Mouse (Mus musculus): ENCODE results near the gene Cfap45.

The Cfap45 gene

DNA sequence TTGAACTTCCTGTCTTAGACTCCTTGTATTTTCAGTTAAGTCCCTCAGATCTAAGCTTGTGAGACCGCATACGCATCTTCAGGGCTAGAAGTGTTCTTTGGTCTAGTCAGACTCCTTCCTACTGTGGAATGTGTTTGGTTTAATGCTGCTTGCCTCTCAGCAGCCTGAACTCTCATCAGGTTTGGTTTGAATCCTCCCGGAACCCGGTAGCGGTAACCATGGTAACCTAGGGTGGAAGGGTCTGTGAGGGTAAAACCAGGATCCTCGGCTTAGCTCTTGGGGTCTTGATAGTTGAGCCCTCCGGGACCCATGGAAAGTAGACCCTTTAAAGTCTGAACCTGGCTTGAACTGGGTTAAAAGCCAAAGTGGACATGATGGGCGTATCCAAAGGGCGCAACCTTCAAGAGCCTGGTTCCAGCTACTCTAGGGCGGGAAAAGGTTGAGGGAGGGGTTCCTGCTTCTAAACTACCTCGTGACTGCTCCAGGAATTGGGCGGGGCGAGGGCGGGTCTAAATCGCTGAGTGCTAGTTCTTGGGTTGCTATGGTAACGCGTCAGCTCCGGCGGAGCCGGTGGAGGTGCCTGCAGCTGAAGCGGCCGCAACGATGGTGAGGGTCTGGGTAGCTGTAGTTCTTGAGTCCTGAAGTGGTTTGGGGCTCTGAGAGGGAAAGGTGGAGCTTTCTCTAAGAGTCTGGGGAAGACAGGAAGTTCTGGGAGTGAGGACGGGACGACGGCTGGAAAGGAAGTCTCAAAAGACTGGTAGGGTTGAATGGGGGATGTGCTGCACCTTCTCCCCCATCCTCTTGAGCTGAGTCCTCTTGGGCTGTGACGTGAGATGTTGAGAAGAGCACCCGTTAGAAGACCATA lies at the start of gene Cfap45:
TSS of gene Cfap45 (plus strand) at position 226 of the 865 bp plus-strand sequence.
- peak; percentile 70 to 77 for DNase-seq

DNA sequence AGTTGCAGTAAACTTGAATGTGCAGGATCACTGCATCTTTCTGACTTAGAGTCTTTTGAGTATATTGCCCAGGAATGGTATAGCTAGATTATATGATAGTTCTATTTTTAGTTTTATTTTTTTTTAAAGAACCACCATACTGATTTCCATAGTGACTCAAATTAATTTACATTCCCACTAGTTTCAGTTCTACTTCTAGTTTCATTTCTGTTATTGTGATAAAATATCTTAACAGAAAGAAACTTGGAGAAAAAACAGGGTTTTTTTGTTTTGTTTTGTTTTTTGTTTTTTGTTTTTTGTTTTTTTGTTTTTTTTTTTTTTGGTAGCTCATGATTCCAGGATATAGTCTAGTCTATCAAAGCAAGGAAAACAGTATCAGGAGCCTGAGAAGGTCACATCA lies 47.7 kb upstream of the Cfap45 start:
- DNase-seq: no peak

DNA sequence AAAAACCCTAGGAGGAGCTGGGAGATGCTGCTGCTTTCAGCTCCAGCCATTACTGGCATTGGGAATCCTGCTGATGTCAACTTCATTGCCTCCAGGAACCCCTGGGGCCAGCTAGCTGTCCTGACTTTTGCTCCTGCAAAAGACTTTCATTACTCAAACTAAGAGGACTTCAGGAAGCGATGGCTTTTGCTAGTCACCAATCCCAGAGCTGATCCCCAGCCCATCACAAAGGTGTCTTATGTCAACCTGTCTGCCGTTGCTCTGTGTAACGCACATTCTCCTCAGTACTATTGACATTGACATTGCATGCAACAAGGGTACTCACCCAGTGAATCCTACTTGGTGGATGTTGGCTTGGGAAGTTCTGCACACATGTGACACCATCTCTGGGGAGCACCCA lies 46.4 kb upstream of the Cfap45 start:
- no peak for DNase-seq

DNA sequence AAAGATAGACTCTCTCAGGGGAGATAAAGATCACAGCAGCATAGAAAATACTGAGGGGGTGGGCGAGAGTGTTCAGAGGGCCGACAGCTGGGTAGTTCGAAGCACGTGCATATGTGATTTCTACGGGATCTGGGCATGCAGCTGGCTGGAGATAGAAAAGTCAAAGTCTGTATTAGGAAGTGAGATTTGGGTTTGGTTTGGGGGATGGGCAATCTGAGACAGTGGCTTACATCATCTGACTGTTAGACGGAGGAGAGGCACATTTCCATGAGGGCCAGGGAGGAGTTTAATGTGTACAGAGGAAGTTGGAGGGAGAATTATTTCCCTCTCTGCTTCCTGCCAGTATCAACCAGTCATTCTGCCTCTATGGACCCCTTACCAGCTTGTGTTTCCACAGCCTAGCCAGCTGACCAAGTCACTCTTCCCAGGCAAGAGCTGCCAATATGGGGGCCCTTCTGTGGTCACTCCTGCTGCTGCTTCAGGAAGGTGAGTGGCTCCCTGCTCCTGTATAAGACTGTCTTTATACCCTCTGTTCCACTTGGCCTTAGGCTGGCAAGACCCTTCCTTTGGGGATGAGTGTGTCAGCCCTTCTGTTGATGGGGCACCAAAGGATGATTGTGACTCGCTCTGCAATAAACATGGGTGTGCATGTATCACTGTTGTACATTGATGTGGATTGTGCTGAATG lies 45.4 kb upstream of the Cfap45 start, which contains the start of gene Slamf9:
TSS of gene Slamf9 (plus strand) at position 305 of the 688 bp plus-strand sequence.
- no peak for DNase-seq

DNA sequence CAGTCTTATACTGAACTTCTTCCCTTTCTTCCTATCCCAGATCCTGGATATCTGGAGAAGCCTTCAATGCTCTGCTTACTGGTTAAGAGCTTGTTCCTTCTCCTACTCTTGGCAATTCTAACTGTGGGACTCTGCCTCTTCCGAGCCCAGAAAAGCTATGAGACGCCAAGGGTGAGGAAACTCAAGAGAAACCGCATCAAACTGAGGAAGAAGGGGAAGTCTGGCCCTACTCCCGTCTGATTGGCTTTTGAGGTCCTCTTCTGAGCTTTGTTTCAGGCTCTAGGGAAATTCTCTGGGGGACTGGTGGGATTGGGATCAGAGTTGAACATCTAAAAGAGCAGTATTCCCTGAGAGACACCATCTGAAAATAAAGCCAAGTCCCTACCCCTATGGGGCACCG lies 42.6 kb upstream of the Cfap45 start:
- no peak for DNase-seq

DNA sequence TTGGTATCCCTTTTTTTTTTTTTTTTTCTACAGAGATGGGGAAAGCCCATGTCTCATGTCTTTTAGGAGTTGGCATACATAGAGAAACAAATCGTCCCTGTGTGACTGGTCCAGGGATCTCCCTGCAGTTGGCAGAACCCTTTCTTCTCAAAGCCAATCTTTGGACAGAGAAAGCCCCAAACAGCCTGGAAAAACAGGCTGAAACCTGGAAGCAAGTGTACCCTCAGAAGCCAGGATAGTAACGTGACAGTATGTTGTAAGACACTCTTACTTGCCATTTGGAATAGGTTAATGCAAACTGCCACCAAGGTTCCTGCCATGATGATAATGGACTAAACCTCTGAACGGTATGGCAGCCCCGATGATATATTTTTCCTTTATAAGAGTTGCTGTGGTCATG lies 40.2 kb upstream of the Cfap45 start:
- no peak for DNase-seq

DNA sequence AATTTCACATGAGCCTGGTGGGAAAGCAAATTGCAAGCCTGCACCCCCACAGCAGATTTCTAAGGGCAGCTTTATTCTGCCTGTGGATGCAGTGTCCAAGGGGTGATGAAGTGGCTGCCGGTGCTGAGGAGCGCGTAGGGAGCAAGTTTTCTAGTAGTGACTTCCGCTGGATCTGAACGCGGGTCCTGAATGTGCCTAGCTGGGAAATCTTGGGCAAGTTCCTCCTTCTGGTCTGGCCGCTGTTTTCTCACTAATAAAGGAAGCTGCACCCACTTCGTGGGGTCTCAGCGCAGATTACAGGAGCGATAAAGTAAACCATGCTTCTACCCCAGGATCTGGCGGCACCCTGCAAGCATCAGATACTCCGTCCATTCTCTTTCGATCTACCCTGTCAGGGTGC lies 39.5 kb upstream of the Cfap45 start:
- DNase-seq: no peak

DNA sequence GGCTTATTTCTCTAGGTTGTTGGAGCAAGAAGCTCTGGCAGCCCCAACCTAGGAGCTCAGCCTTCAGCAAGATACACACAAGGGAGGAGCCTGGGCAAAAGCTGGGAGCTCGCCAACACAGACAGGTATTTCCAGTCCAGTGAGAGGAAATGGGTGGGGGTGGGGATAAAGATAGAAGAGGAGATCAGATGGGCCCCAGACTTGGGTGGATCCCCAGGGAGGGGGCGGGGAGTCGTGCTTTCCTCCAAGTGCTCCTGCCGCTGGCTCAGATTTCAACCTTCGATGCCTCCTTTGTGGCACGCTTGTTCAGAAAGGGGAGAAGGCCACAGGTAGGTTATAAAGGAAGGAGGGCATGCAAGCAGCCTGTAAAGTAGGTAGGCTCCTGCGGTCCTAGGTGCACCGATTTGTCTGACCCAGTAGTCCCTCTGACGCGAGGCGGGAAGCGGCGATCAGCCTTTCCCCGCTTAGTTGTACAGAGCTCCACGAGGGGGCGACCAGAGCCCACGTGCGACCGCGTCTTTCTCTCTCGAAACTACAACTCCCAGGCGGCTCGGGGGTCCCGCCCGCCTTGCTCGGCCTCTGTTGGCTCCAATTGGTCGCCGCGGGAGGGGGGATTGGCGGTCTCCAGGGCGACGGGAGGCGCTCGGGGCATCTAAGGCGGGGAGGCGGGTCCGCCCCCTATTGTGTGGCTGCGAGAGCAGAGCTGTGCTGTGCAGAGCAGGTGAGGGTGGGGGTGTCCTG lies 38.9 kb upstream of the Cfap45 start, which contains the start of gene Igsf9:
TSS of gene Igsf9 (plus strand) at position 249 of the 741 bp plus-strand sequence.
- DNase-seq: peak; percentile 95 to 96

DNA sequence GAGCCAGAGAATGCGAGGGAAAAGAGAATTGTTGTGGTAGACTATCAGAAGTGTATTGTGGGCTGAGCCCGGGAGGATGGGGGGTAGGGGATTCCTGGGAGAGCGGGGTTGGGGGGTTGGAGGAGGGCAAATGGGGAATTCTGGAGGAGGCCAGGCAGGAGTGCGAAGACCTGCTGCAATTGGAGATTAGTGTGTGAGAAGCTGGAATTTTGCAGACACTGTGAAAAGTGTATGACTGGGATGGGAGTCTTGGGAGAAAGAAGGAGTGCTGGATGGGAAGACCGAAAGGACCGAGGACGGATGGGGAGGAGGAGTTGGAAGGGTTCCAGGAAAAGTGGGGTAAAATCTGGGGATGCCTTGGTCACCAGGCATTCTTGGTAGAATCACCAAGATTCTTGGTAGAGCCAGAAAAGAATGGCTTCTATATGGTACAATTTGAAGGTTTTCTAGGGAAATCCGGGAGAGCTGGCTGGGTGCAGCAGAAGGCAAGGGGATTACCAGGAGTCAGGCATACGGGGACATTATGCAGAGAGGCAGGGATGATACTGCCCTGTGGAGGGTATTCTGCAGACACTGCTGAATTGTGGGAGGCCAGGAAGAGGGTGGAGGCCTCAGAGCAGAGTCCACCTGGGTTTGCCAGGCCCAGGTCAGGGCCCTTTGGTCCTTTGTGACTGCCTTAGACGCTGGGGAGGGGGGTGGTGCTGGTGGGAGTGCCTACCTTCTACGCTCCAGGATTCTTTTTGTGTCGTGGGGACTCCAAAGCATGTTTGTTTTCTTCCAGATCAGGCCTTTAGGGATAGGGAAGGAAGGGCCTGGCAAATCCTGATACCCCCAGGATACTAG lies 37.9 kb upstream of the Cfap45 start:
- DNase-seq: no peak

DNA sequence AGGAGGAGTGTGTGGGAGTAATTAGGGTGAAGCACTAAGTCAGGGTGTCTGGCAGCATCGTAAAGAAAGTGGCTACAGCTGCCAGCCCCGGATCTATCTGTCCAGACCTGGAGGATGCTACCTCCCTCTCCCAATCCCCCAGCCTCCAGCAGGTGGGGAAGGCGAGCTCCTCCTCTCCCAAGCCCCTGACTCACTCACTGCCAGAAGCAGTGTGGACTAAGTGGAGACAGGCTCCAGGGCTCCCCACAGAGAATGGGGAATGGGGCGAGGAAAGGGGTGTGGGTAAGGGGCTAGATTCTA lies 37.3 kb upstream of the Cfap45 start:
- DNase-seq: no peak

DNA sequence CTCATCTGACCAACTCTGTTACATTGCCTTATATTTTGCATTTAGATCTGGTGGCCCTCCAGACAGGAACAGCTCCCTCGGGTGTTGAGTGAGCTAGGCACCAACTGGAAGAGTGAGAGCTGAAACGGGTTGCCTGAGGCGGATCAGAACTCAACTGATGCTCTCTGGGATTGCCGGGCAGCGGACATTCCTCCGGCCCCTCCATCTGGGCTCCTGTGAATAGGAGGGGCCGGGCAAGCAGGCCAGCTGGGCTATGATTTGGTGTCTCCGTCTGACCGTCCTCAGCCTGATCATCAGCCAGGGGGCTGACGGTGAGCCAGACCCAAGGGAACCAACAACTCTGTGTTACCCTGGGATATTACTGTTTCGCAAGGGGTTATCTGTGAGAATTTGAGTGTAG lies 36.4 kb upstream of the Cfap45 start:
- DNase-seq: no peak

DNA sequence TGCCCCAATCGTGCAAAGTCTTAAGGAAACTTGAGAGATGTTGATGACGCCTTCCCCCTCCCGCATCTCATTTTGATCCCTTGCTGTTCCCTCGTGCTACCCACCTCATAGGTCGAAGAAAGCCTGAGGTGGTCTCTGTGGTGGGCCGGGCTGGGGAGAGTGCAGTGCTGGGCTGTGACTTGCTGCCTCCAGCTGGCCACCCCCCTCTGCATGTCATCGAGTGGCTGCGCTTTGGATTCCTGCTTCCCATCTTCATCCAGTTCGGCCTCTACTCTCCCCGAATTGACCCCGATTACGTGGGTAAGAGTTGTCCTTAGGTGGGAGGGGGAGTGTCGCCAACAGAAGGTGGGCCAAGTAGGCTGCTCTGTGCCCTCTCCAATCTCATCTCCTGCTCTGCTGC lies 35.9 kb upstream of the Cfap45 start:
- DNase-seq: no peak

DNA sequence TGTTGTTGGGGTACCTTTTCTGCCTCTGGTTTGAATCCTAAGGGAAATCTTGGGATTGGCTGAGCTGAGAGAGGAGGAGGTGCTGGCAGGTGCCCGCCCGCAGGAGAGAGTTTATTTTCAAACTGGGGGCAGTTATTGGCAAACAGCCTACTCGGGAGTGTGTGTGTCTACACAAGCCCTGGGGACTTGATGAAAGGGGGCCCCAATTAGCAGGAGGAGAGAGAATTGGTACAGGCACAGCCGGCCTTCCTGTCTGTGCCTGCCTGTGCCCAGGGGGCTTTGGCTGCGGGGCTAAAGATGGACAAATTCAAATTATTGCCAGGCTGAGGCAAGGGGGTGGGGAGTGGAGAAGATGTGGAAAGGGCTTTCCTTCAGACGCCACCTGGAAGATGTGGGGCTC lies 34.8 kb upstream of the Cfap45 start:
- DNase-seq: no peak

DNA sequence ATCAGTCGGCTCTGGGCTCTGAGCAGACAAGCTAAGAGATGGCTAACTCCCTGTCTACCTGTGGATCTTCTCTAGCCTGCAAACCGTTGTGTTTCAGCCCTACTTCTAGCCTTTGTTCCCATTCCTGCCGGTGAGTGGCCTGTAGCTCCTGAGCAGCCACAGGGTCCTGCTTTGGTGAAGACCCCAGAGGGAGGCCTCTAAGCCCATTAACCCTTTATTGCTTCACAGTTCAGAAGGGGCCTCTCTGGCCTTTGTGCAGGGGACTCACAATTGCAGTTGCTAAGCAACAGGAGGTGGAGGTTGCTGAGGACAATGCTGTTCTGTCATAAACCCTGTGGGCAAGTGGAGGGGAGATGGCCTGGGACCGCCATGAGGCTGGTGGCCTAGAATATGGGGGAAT lies 34.4 kb upstream of the Cfap45 start:
- DNase-seq: no peak

DNA sequence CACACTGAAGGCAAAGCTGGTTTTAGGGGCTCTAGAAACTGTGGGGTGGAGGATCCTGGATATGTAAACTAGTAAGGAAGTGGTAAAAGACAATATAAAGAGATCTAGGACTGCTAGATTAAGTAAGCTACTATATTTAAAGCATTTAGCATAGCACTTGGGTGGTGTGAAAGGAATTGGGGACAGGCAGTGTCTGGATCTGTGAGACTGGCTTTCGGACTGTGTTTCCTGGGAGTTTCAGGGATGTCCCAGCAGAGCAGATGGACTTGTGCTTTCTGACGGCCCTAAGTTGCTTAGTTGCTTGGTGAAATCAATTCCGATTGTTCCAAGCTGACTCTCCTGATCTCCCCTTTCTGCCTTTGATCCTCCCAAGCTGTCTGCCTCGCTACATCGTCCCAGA lies 34.0 kb upstream of the Cfap45 start:
- DNase-seq: no peak

DNA sequence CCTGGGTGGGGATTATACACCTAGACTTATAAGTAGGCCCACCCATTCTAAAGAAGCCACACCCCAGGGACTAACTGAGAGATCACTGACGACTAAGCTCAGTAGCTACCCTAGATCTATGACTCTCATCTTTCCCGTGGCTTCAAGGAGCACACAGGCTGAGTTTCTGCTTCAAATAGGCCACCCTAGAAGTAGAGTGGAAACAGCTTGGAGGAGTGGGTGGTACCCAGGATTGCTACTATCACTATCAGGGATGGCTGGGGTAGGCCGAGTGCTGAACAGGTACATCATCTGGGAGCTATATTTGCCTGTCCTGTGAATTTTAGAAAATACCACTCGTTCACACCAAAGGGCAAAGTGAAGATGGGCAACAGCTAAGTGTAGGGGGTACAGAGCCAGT lies 32.7 kb upstream of the Cfap45 start:
- no peak for DNase-seq

DNA sequence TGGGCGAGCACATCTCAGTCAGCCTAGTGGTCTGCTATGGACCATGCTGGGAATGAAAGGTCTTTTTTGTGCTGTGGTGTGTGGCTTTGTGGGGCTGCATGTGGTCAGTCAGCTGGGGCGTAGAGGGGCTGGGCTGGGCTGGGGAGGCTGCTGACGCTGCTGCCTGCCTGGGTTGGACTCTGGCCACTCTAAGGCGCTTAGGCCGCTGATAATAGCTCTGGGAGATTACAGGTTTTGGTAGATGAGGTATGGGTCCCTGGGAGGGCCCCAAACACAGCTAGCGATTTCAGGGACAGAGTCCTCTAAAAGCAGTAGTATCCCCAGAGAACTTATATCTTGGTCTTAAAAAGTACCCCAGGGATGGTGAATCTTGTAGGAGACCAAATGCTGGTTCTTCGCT lies 31.8 kb upstream of the Cfap45 start:
- no peak for DNase-seq

DNA sequence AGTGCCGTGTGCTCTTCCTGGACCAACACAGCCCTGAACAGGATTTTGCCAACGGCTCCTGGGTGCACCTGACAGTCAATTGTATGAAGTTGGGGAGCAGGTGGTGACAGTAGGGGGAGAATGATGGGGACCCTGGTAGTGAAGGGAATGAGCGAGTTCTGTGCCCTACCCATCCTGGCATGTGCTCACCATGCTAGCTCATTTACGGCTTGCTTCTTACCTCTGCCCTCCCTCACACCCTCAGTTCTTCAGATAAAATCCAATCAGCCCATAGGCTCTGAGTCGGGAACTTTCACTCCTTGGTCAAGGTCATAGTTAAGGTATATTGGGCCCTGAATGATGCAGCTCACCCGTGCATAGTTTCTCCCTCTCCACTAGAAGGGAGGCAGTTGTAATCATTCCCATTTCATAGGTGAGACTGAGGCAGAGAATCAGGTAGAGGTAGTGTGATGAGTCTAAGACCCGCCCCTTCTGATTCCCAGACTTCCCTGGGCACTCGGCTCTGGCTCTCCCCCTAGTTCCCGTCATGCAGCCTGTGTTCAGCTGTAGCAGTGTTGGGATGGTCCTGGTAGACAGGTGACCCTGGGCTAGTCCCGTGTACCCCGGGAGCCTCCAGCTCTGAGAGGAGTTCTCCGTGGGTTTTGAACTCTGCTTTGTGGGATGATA lies 30.9 kb upstream of the Cfap45 start:
- no peak for DNase-seq

DNA sequence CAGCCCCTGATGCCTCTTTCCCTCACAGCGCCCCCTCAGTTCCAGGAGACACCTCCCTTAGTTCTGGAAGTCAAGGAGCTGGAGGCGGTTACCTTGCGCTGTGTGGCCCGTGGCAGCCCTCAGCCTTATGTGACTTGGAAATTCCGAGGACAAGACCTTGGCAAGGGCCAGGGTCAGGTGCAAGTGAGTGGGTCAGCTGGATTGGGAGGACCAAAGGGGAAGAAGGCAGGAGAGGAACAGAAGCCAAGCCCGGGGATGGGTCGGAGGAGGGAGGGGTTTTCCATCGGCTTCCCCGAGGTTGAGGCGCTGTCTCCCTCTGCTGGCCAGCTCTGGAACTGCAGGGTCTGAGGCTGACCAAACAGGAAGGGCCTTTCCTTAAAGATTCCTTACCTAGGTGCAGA lies 30.3 kb upstream of the Cfap45 start:
- DNase-seq: peak; percentile 96 to 98

DNA sequence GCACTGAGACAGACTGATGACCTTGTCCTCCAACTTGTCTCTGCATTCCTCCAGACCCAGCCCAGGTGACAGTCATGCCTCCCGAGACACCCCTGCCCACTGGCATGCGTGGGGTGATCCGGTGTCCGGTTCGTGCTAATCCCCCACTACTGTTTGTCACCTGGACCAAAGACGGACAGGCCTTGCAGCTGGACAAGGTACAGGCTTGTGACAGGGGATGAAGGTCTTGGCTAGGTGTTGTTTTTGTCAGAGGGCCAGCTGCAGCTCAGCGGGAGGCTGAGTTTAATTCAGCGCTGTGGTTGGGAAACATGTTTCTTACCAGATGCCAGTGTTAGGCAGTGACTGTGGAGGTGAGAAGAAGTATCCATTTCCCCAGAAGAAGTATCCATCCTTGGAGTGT lies 28.6 kb upstream of the Cfap45 start:
- no peak for DNase-seq

DNA sequence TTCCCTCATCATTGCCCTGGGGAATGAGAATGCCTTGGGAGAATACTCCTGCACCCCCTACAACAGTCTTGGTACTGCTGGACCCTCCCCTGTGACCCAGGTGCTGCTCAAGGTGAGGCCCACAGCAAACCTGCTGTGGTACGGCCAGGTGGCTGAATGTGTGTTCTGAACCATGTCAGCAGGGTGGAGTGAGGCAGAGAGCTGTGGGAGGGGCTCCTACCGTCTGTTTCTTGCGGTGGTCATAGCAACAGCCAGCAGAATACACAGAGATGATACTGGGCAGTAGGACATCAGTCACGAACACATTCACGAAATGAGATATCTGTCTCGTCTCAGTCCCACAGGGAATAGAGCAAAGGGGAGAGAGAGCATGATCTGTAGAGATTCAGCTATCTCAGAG lies 27.1 kb upstream of the Cfap45 start:
- DNase-seq: no peak

DNA sequence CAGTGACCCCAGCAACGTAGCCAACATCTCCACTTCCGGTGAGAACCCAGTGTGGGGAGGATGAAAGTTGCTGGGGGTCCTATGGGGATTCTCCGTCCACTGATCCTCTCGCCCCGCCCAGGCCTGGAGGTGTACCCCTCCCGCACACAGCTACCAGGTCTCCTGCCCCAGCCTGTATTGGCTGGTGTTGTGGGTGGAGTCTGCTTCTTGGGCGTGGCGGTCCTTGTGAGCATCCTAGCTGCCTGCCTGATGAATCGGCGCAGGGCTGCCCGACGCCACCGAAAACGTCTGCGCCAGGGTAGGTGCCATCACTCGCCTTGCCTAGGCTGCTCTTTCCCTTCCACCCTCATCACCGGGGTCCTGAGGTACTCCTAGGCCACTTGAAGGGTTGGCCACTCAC lies 24.6 kb upstream of the Cfap45 start:
- no peak for DNase-seq

Measured in cerebellum, postnatal 14 days (tissue).